Mouse (Mus musculus) small intestine, adult 2 months (tissue): ENCODE data around the gene Tubgcp2. TPM values are rescaled to one million over a fixed set of nuclear protein-coding genes. Genes with fewer than 3 reads are reported as not detected.

Experiments
- H3K27ac ChIP-seq: fragments of 200-500 bp; 2 replicates; pipeline ENCODE4 v1.5.1; 2012; ENCODE audit warnings: low read depth, low read length, control low read depth, inconsistent platforms; ENCODE audit not compliant: insufficient read depth
- H3K27me3 ChIP-seq: fragments of 200-500 bp; 2 replicates; pipeline ENCODE4 v1.6.1; 2012; ENCODE audit warnings: mild to moderate bottlenecking, moderate library complexity, low read length, inconsistent platforms; ENCODE audit not compliant: control insufficient read depth, insufficient read depth
- H3K36me3 ChIP-seq: fragments of 200-500 bp; 2 replicates; pipeline ENCODE4 v1.6.1; 2012; ENCODE audit warnings: mild to moderate bottlenecking, low read length, control low read depth, inconsistent platforms; ENCODE audit not compliant: control insufficient read depth, insufficient read depth
- H3K4me1 ChIP-seq: fragments of 200-500 bp; 2 replicates; pipeline ENCODE4 v1.6.1; 2012; ENCODE audit warnings: low read length, inconsistent platforms, mixed read lengths; ENCODE audit not compliant: control insufficient read depth, insufficient read depth, insufficient read length
- H3K4me3 ChIP-seq: fragments of 200-500 bp; 2 replicates; pipeline ENCODE4 v1.5.1; 2012; ENCODE audit warnings: low read depth, mild to moderate bottlenecking, control low read depth, inconsistent platforms, low read length, moderate library complexity
- CTCF ChIP-seq: fragments of 200-500 bp; IDR thresholded peaks from 2 replicates; pipeline ENCODE4 v1.5.1; 2012; ENCODE audit warnings: low read depth, mild to moderate bottlenecking, control low read depth, inconsistent platforms, low read length, moderate library complexity, mixed read lengths; ENCODE audit not compliant: insufficient replicate concordance, insufficient read length; ENCODE audit errors: extremely low read depth
- POLR2A ChIP-seq: fragments of 200-500 bp; IDR thresholded peaks from 2 replicates; pipeline ENCODE4 v1.6.1; 2012; ENCODE audit warnings: low read depth, mild to moderate bottlenecking, control low read depth, inconsistent platforms, low read length, moderate library complexity
- WGBS: fragments of 180-500 bp; shearing (Covaris S2); methylation state at CpG from one replicate; pipeline ENCODE4 v1.1.7; 2018; 5-methylcytosine and 5-hydroxymethylcytosine counted together
- polyA plus RNA-seq: library from polyadenylated mRNA; depleted of rRNA; stranded (reverse); fragments of >200 nt; gene quantifications from 2 replicates; pipeline ENCODE4 v1.2.3, GENCODE M21; 2012

Tubgcp2 gene
- polyA plus RNA-seq, 1 experiment = 9.1 TPM

DNA sequence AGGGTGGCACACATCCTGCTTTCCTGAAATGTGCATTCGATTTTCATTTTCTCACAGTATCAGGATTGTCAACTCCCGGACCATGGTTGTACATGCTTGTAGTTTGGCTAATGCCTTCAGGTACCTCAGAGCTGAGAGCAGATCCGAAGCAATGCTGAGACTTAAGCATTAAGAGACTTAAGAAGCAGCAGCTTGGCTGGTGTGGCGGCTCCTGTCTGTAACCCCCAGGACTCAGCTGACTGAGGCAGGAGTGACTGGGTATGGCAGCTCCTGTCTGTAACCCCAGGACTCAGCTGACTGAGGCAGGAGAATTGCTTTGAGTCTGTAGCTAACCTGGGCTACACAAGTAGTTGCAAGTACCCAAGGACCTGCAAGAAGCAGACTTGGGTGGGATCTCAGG lies 9.1 kb upstream of the Tubgcp2 start:
- Histone ChIP-seq H3K4me1 (peaks cover 18% of the 10 kb centered on the region), H3K27me3 (peaks cover 40% of the 10 kb centered on the region), H3K36me3 (peaks cover under 1% of the 10 kb centered on the region), H3K27ac (no peak overlapping the region), H3K4me3 (no peak overlapping the region)
- TF ChIP-seq POLR2A (no peak), CTCF (no peak)
- 76% methylated on average over 4 of the region's 4 CpGs for WGBS

DNA sequence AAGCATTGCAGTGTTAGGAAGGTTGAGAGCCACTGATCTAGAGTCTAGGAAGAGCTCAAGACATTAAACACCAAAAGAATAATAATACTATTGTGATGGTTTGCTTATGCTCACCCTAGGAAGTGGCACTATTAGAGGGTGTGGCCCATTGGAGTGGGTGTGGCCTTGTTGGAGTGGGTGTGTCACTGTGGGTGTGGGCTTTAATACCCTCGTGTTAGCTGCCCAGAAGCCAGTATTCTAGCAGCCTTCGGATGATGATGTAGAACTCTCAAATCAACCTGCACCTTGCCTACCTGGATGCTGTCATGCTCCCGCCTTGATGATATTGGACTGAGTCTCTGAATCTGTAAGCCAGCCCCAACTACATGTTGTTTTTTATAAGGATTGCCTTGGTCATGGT lies 6.3 kb upstream of the Tubgcp2 start:
- H3K4me3 ChIP-seq = no peak overlapping the region
- no peak for TF ChIP-seq POLR2A
- TF ChIP-seq CTCF = no peak
- no peak overlapping the region for H3K27ac ChIP-seq
- H3K36me3 ChIP-seq = peaks cover 10% of the 10 kb centered on the region
- WGBS = 49% methylated on average over 3 of the region's 3 CpGs
- no peaks in the 10 kb centered on the region; the same call in 1 of the 2 replicates for H3K4me1 ChIP-seq
- peaks cover 13% of the 10 kb centered on the region for H3K27me3 ChIP-seq

GRCm38 (mm10) chr7:140037171-140037555 lies 694 bp upstream of the Tubgcp2 start:
- Histone ChIP-seq H3K27ac (no peak overlapping the region), H3K4me3 (peak overlapping the region; percentile 72), H3K27me3 (no peaks in the 10 kb centered on the region), H3K36me3 (peaks cover 17% of the 10 kb centered on the region), H3K4me1 (peaks cover 10% of the 10 kb centered on the region; the same call in 1 of the 2 replicates)
- 22% methylated on average over 3 of the region's 3 CpGs for WGBS
- TF ChIP-seq CTCF (no peak), POLR2A (no peak)

GRCm38 (mm10) chr7:140035456-140035855 lies 1.0 kb downstream of the Tubgcp2 start:
- Histone ChIP-seq H3K27me3 (no peaks in the 10 kb centered on the region), H3K4me3 (peak overlapping the region; percentile 72), H3K27ac (no peak overlapping the region), H3K4me1 (peaks cover 10% of the 10 kb centered on the region; the same call in 1 of the 2 replicates), H3K36me3 (peaks cover 26% of the 10 kb centered on the region)
- WGBS = 13% methylated on average over 7 of the region's 7 CpGs
- TF ChIP-seq CTCF (no peak), POLR2A (no peak)

- Histone ChIP-seq H3K27me3 (no peaks in the 10 kb centered on the region), H3K4me1 (peaks cover 10% of the 10 kb centered on the region; the same call in 1 of the 2 replicates), H3K36me3 (peaks cover 34% of the 10 kb centered on the region), H3K4me3 (no peak overlapping the region), H3K27ac (no peak overlapping the region)
- WGBS = 93% methylated on average over 9 of the region's 9 CpGs
- TF ChIP-seq POLR2A (no peak), CTCF (no peak)
These were observed 3.1 kb downstream of the Tubgcp2 start for GRCm38 (mm10) chr7:140033386-140033785.

DNA sequence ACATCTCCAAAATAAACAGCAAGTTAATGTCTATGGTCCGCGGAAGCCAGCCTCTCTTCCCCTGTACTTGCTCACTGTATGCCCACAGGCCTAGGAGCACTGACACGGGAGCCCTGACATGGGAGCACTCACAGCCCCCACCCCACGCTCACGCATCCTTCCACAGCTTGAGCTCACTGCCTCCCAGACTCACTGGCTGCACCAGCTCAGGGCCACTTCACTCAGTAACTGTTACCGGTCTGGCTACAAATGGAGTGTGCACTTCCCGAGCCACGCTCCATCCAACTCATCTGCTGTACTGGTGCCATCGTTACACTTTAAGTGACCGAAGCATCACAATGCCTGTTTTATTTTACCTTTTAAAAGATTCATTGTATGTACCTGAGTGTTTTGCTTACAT lies 4.1 kb downstream of the Tubgcp2 start:
- H3K27ac ChIP-seq = no peak overlapping the region
- peaks cover 10% of the 10 kb centered on the region; the same call in 1 of the 2 replicates for H3K4me1 ChIP-seq
- H3K4me3 ChIP-seq = no peak overlapping the region
- WGBS = 96% methylated on average over 10 of the region's 10 CpGs
- H3K36me3 ChIP-seq = peaks cover 39% of the 10 kb centered on the region
- no peak for TF ChIP-seq POLR2A
- TF ChIP-seq CTCF = no peak
- H3K27me3 ChIP-seq = no peaks in the 10 kb centered on the region

- peaks cover 39% of the 10 kb centered on the region for H3K36me3 ChIP-seq
- WGBS = 96% methylated on average over 12 of the region's 12 CpGs
- H3K27me3 ChIP-seq = no peaks in the 10 kb centered on the region
These were observed 4.7 kb downstream of the Tubgcp2 start for GRCm38 (mm10) chr7:140031771-140032170.

DNA sequence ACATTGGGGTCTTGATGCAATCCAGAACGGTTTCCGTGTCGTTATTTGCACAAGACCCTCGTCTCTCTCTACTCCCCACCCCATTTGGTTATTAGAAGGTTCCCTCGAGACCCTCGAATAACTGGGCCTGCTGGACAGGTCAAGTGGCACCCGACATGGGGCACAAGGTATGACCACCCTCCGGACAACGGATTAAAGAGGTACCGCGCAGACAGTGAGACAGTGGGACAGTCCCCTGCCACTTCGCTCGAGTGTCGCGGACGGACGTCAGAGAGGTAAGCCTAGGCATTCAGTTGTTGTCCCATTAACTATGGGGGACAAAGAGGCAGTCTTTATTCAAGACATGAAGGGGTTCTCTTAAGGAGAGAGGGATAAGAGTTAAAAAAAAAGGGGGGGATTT lies 25.1 kb downstream of the Tubgcp2 start:
- no peaks in the 10 kb centered on the region for H3K27me3 ChIP-seq
- 97% methylated on average over 17 of the region's 17 CpGs for WGBS

More at GRCm38 (mm10) chr7:140031771-140032170, 4.7 kb downstream of the Tubgcp2 start:
- TF ChIP-seq CTCF (no peak), POLR2A (no peak)
- no peak overlapping the region for H3K27ac ChIP-seq
- H3K4me3 ChIP-seq = no peak overlapping the region
- H3K4me1 ChIP-seq = peaks cover 5% of the 10 kb centered on the region; the same call in 1 of the 2 replicates

More for the DNA sequence above, 25.1 kb downstream of the Tubgcp2 start:
- TF ChIP-seq CTCF (no peak), POLR2A (no peak)
- H3K27ac ChIP-seq = no peak overlapping the region
- peaks cover 3% of the 10 kb centered on the region; the same call in 1 of the 2 replicates for H3K36me3 ChIP-seq
- H3K4me1 ChIP-seq = no peaks in the 10 kb centered on the region
- H3K4me3 ChIP-seq = no peak overlapping the region
